Mouse (Mus musculus) embryonic fibroblast, embryonic 13.5 days (primary cell): ENCODE results near the gene Cyfip2.

Experiments
- CTCF ChIP-seq: IDR thresholded peaks from 2 replicates; pipeline ENCODE4 v1.5.1; 2011; ENCODE audit warnings: mild to moderate bottlenecking, control low read depth, low read length, moderate library complexity, borderline replicate concordance; ENCODE audit not compliant: insufficient read depth
- POLR2A ChIP-seq: IDR thresholded peaks from 2 replicates; pipeline ENCODE4 v1.6.1; 2011; ENCODE audit warnings: low read depth, mild to moderate bottlenecking, control low read depth, low read length, moderate library complexity

GRCm38 (mm10) chr11:46177246-46178043 is 135.2 kb downstream of the Cyfip2 start:
- TF ChIP-seq CTCF = no peak
- TF ChIP-seq POLR2A = no peak
